In genomic region chr6:120580713-120581015, GRCm38 (mm10) we compare ENCODE assay signal across 8 mouse cellular contexts. TPM values are rescaled to one million over a fixed set of nuclear protein-coding genes. Genes with fewer than 3 reads are reported as not detected.
DNase-seq lines count a peak whose midpoint lies in the region; ATAC-seq and TF ChIP-seq lines count a peak whose summit lies in the region.

No protein-coding gene starts in this region.

- no peak overlapping the region for H3K4me3 ChIP-seq in lung, postnatal 0 days (ENCODE audit: low read depth, low read length)
- 0 out of 2 replicates have a peak overlapping the region, but pooled peaks have one; percentile 40 for H3K4me3 ChIP-seq in intestine, embryonic 15.5 days (replicated peaks)
- peak overlapping the region; percentile 40 for H3K4me3 ChIP-seq in neural tube, embryonic 12.5 days

- ATAC-seq in lung, postnatal 0 days: no peak
- peak; percentile 45; the same call in 1 of the 2 replicates for ATAC-seq in intestine, embryonic 15.5 days
- ATAC-seq in neural tube, embryonic 12.5 days (ENCODE audit: low FRiP score, low read depth): peak; percentile 54
- ATAC-seq in inflammation-experienced regulatory T-cells, adult 6 months: no peak

- H3K4me2 ChIP-seq in lung, postnatal 0 days (replicated peaks; ENCODE audit: low read depth, low read length): peak overlapping the region; percentile 71
- peak overlapping the region; percentile 89 for H3K4me2 ChIP-seq in intestine, embryonic 15.5 days (replicated peaks)
- peak overlapping the region; percentile 83 for H3K4me2 ChIP-seq in neural tube, embryonic 12.5 days (replicated peaks)

- H3K4me1 ChIP-seq in lung, postnatal 0 days (ENCODE audit: insufficient read depth, low read depth, low read length): peaks cover 7% of the 10 kb centered on the region
- peaks cover 11% of the 10 kb centered on the region for H3K4me1 ChIP-seq in intestine, embryonic 15.5 days (replicated peaks)
- peaks cover 38% of the 10 kb centered on the region for H3K4me1 ChIP-seq in neural tube, embryonic 12.5 days

- no peaks in the 10 kb centered on the region for H3K36me3 ChIP-seq in lung, postnatal 0 days (ENCODE audit: insufficient read depth, low read length)
- H3K36me3 ChIP-seq in intestine, embryonic 15.5 days: no peaks in the 10 kb centered on the region
- H3K36me3 ChIP-seq in neural tube, embryonic 12.5 days: no peaks in the 10 kb centered on the region

- H3K27ac ChIP-seq in lung, postnatal 0 days (ENCODE audit: low read length): no peak overlapping the region
- no peak overlapping the region for H3K27ac ChIP-seq in intestine, embryonic 15.5 days
- no peak overlapping the region for H3K27ac ChIP-seq in neural tube, embryonic 12.5 days

- peak; percentile 11 for DNase-seq in adrenal gland, adult 2 months
- DNase-seq in adrenal gland, postnatal 36 days: no peak
- DNase-seq in lung, postnatal 0 days (ENCODE audit: low spot score): no peak
- no peak for DNase-seq in lung, postnatal 36 days
- no peak for DNase-seq in frontal cortex, postnatal 10 days (ENCODE audit: low spot score in 2 of 2)

- H3K27me3 ChIP-seq in lung, postnatal 0 days (replicated peaks; ENCODE audit: insufficient read depth, low read length): no peaks in the 10 kb centered on the region
- no peaks in the 10 kb centered on the region for H3K27me3 ChIP-seq in intestine, embryonic 15.5 days (replicated peaks)
- H3K27me3 ChIP-seq in neural tube, embryonic 12.5 days (replicated peaks): no peaks in the 10 kb centered on the region

- no peaks in the 10 kb centered on the region for H3K9me3 ChIP-seq in lung, postnatal 0 days (ENCODE audit: low read length)
- no peaks in the 10 kb centered on the region for H3K9me3 ChIP-seq in intestine, embryonic 15.5 days
- no peaks in the 10 kb centered on the region for H3K9me3 ChIP-seq in neural tube, embryonic 12.5 days

- no peak overlapping the region for H3K9ac ChIP-seq in lung, postnatal 0 days (replicated peaks; ENCODE audit: low read depth)
- H3K9ac ChIP-seq in intestine, embryonic 15.5 days: no peak overlapping the region
- no peak overlapping the region for H3K9ac ChIP-seq in neural tube, embryonic 12.5 days

- TF ChIP-seq CTCF in lung, postnatal 0 days (IDR thresholded peaks at IDR 0.05): no peak

- TF ChIP-seq EP300 in lung, postnatal 0 days (IDR thresholded peaks at IDR 0.05): no peak

- 0% methylated on average over 1 of the region's 1 CpGs for WGBS in lung, postnatal 0 days
- WGBS in intestine, embryonic 15.5 days: 0% methylated on average over 1 of the region's 1 CpGs
- 0% methylated on average over 1 of the region's 1 CpGs for WGBS in neural tube, embryonic 12.5 days

RNA-seq across cellular contexts. Expression of gene Hdhd5, which starts 49.5 kb away (rescaled TPM):
- 10 to 100 TPM; 25.2 to 26.8 TPM for total RNA-seq in adrenal gland, adult 2 months (2021)
- polyA plus RNA-seq in adrenal gland, adult 2 months (2012; rRNA removed): 27.6 and 30.3 TPM in 2 replicates
- 10 to 100 TPM; 25.3 to 32.1 TPM for total RNA-seq in adrenal gland, postnatal 36 days (2021)
- polyA plus RNA-seq in lung, postnatal 0 days (2015; fragmentation: Nextera tagmentation; extraction: Ambion mirVana): 10.1 and 10.5 TPM in 2 replicates
- 15.7 and 16.5 TPM in 2 replicates for polyA plus RNA-seq in intestine, embryonic 15.5 days (2015; fragmentation: Nextera tagmentation; extraction: Ambion mirVana)
- 19.9 and 23.6 TPM in 2 replicates for polyA plus RNA-seq in neural tube, embryonic 12.5 days (2016; fragmentation: Nextera tagmentation; extraction: Ambion mirVana)
- 10 to 100 TPM; 24.6 to 38.9 (median 33.1) TPM for polyA plus RNA-seq in inflammation-experienced regulatory T-cells, adult 6 months (2017; shearing (Covaris generic))

Comparison
In these comparisons a context has a peak if more than half of its experiments do, and no peak if none do; other contexts are left out.
1. ATAC-seq: peak in intestine, embryonic 15.5 days (single experiment) and neural tube, embryonic 12.5 days (single experiment); none in lung, postnatal 0 days (single experiment) and inflammation-experienced regulatory T-cells, adult 6 months (single experiment).
2. Peak in every context shown above with its lines, with median percentiles within 50 percentile points of each other: H3K4me2 ChIP-seq.